Mouse (Mus musculus): ENCODE measurements at regions not wholly inside any gene's neighbourhood (a gene's known extent, or its start where the extent isn't known, plus 50 kb on each side); places are given as distances from the start of the nearest gene placed in this dataset.

- Histone ChIP-seq H3K36me3 (replicated peaks) (no peaks in the 10 kb centered on the region), H3K27ac (peak overlapping the region; percentile 73), H3K4me3 (peak overlapping the region; percentile 31), H3K4me1 (peaks cover 6% of the 10 kb centered on the region), H3K27me3 (replicated peaks) (no peaks in the 10 kb centered on the region), H3K4me2 (peak overlapping the region; percentile 59), H3K9ac (0 out of 2 replicates have a peak overlapping the region, but pooled peaks have one; percentile 38), H3K9me3 (no peaks in the 10 kb centered on the region)
- ATAC-seq (replicated peaks) = peak; percentile 96
- 9% methylated on average over 12 of the region's 12 CpGs for WGBS
Measured at GRCm38 (mm10) chr16:97272035-97272631, 84.4 kb upstream of the Bace2 start.

- Histone ChIP-seq H3K4me1 (peaks cover 7% of the 10 kb centered on the region), H3K4me2 (no peak overlapping the region), H3K27ac (no peak overlapping the region), H3K27me3 (replicated peaks) (no peaks in the 10 kb centered on the region), H3K9ac (no peak overlapping the region), H3K36me3 (replicated peaks) (no peaks in the 10 kb centered on the region), H3K4me3 (no peak overlapping the region), H3K9me3 (no peaks in the 10 kb centered on the region)
- WGBS = 71% methylated on average over 1 of the region's 1 CpGs
- ATAC-seq (replicated peaks) = no peak
Measured at GRCm38 (mm10) chr16:97278913-97279312, 77.6 kb upstream of the Bace2 start.

DNA sequence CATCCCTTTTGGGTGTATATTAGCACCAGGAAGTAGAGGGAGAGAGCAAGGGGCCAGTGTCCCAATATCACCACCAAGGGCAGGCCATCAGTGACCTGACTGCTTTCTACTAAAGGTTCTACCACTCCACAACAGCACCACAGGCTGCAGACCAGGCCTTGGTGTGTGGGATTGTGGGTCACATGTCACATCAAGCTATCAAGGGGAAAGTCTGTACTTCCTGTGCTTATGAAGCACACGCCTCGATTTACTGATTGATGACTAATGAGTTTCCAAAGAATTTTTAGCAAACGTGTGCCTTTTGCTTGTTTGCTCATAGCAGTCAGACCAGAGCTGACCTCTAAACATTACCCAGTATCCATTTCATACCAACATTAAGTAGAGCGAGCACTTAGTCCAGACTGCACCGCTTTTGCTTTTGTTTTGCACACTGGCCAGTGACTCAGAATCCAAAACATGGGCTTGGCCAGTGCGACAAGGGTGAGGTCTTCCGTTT, 74.9 kb upstream of the Bace2 start:
- Histone ChIP-seq H3K4me2 (no peak overlapping the region), H3K27ac (no peak overlapping the region), H3K9me3 (no peaks in the 10 kb centered on the region), H3K4me3 (no peak overlapping the region), H3K9ac (no peak overlapping the region), H3K4me1 (peaks cover 7% of the 10 kb centered on the region), H3K27me3 (replicated peaks) (no peaks in the 10 kb centered on the region), H3K36me3 (replicated peaks) (no peaks in the 10 kb centered on the region)
- 93% methylated on average over 7 of the region's 7 CpGs for WGBS
- no peak for ATAC-seq (replicated peaks)

DNA sequence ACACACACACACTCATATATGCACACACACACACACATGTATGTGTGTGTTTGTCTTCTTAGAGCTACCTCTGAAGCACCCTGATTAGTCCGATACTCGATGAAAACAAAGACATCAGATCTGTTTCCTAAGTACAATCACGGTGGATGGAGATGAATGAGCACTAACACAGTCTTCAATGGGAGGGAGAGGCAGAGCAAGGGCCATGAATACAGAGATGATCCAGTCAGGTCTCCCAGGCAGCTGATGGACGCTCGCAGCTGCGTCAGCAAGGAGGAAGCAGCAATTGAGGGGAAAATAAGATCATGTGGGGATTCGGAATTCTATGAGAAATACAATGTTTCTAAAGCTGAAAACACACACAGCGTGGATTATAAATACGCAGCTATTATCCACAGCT, 73.6 kb upstream of the Bace2 start:
- 39% methylated on average over 9 of the region's 9 CpGs for WGBS

GRCm38 (mm10) chr16:97285886-97286447, 70.6 kb upstream of the Bace2 start:
- 91% methylated on average over 8 of the region's 8 CpGs for WGBS
- peaks cover 21% of the 10 kb centered on the region for H3K4me1 ChIP-seq
- ATAC-seq (replicated peaks) = no peak
- H3K4me2 ChIP-seq = no peak overlapping the region
- H3K4me3 ChIP-seq = no peak overlapping the region
- no peaks in the 10 kb centered on the region for H3K27me3 ChIP-seq (replicated peaks)
- H3K9me3 ChIP-seq = no peaks in the 10 kb centered on the region
- no peaks in the 10 kb centered on the region for H3K36me3 ChIP-seq (replicated peaks)
- H3K9ac ChIP-seq = no peak overlapping the region
- H3K27ac ChIP-seq = no peak overlapping the region

More for the DNA sequence above, 73.6 kb upstream of the Bace2 start:
- H3K9ac ChIP-seq = no peak overlapping the region; the same call in 1 of the 2 replicates
- no peaks in the 10 kb centered on the region for H3K27me3 ChIP-seq (replicated peaks)
- H3K4me3 ChIP-seq = no peak overlapping the region
- no peaks in the 10 kb centered on the region for H3K36me3 ChIP-seq (replicated peaks)
- no peak overlapping the region for H3K4me2 ChIP-seq
- no peak for ATAC-seq (replicated peaks)
- H3K4me1 ChIP-seq = peaks cover 7% of the 10 kb centered on the region
- H3K27ac ChIP-seq = peak overlapping the region; percentile 31; the same call in 1 of the 2 replicates
- no peaks in the 10 kb centered on the region for H3K9me3 ChIP-seq

- H3K36me3 ChIP-seq (replicated peaks) = no peaks in the 10 kb centered on the region
- ATAC-seq (replicated peaks) = no peak
- no peak overlapping the region for H3K4me3 ChIP-seq
- no peak overlapping the region for H3K27ac ChIP-seq
- no peak overlapping the region for H3K4me2 ChIP-seq
- H3K4me1 ChIP-seq = peaks cover 21% of the 10 kb centered on the region
- H3K9me3 ChIP-seq = no peaks in the 10 kb centered on the region
- no peak overlapping the region for H3K9ac ChIP-seq
- 49% methylated on average over 3 of the region's 3 CpGs for WGBS
- no peaks in the 10 kb centered on the region for H3K27me3 ChIP-seq (replicated peaks)
Measured at GRCm38 (mm10) chr16:97286717-97287116, 69.8 kb upstream of the Bace2 start.

GRCm38 (mm10) chr16:97288634-97289033, 67.9 kb upstream of the Bace2 start:
- Histone ChIP-seq H3K36me3 (replicated peaks) (no peaks in the 10 kb centered on the region), H3K9me3 (no peaks in the 10 kb centered on the region), H3K4me2 (no peak overlapping the region), H3K4me1 (peaks cover 28% of the 10 kb centered on the region), H3K9ac (no peak overlapping the region), H3K4me3 (no peak overlapping the region), H3K27me3 (replicated peaks) (no peaks in the 10 kb centered on the region), H3K27ac (peak overlapping the region; percentile 49)
- WGBS = 9% methylated on average over 8 of the region's 8 CpGs
- no peak for ATAC-seq (replicated peaks)

DNA sequence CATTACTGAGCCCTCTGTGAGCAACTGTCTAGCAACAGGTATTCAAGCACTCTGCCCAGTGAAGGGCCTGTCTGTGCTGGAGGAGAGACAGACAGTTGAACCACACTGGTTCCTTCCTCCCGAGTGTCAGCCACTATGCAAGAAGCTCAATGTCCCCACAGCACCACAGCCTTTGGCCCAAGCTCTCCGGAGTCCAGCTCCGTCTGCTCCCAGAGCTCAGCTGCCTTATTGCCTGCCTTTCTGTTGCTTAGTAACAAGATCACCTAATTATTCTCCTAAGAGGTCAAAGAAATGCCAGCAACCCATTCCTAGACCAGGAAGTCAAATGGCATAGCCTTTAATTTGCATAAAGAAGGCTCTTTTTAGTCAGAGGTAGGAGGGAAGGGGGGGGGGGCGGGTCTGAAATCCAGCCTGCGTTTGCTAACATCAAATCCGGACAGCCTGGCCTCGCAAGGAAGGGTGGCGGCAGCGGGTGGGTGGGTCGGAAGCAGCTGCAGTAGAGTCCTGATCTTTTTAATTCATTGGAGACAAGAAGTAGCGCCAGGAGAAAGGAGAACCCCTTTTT, 64.0 kb upstream of the Bace2 start:
- Histone ChIP-seq H3K4me3 (no peak overlapping the region), H3K9ac (no peak overlapping the region), H3K9me3 (no peaks in the 10 kb centered on the region), H3K36me3 (replicated peaks) (no peaks in the 10 kb centered on the region), H3K27ac (peak overlapping the region; percentile 59), H3K4me2 (peak overlapping the region; percentile 17), H3K27me3 (replicated peaks) (no peaks in the 10 kb centered on the region), H3K4me1 (peaks cover 29% of the 10 kb centered on the region)
- peak; percentile 62 for ATAC-seq (replicated peaks)
- WGBS = 3% methylated on average over 11 of the region's 11 CpGs

- H3K27me3 ChIP-seq (replicated peaks) = no peaks in the 10 kb centered on the region
- ATAC-seq (replicated peaks) = peak; percentile 81
- no peak overlapping the region for H3K9ac ChIP-seq
- WGBS = 6% methylated on average over 4 of the region's 4 CpGs
- H3K4me3 ChIP-seq = no peak overlapping the region
- peak overlapping the region; percentile 59; the same call in 1 of the 2 replicates for H3K27ac ChIP-seq
- peaks cover 27% of the 10 kb centered on the region for H3K4me1 ChIP-seq
- no peaks in the 10 kb centered on the region for H3K9me3 ChIP-seq
- no peaks in the 10 kb centered on the region for H3K36me3 ChIP-seq (replicated peaks)
- peak overlapping the region; percentile 17 for H3K4me2 ChIP-seq
Measured at GRCm38 (mm10) chr16:97293273-97293672, 63.3 kb upstream of the Bace2 start.

DNA sequence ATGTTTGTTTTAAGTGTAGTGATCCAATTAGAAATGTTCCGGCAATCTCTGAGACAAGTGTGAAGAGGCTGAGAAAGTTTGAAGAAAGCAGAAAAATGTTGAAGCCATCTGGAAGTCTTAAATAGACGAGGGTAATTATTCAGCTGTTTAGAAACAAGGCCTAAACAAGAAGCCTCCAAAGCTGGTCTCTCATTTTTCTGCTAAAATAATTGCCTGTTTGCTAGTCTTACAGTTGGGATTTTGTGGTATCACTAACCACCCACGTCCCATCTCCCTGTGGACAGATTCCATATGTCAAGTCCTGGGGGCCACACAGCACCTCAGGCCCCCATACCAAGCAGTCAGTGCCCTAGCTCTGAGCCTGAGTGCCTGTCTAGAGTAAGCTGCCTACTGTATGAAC, 59.4 kb upstream of the Bace2 start:
- Histone ChIP-seq H3K4me1 (peaks cover 15% of the 10 kb centered on the region), H3K27me3 (replicated peaks) (no peaks in the 10 kb centered on the region), H3K36me3 (replicated peaks) (no peaks in the 10 kb centered on the region), H3K9me3 (no peaks in the 10 kb centered on the region), H3K4me2 (no peak overlapping the region), H3K9ac (no peak overlapping the region), H3K27ac (no peak overlapping the region), H3K4me3 (no peak overlapping the region)
- ATAC-seq (replicated peaks) = no peak
- 68% methylated on average over 3 of the region's 3 CpGs for WGBS

GRCm38 (mm10) chr16:97304156-97304735, 52.3 kb upstream of the Bace2 start:
- Histone ChIP-seq H3K27me3 (replicated peaks) (no peaks in the 10 kb centered on the region), H3K27ac (no peak overlapping the region), H3K36me3 (replicated peaks) (no peaks in the 10 kb centered on the region), H3K4me3 (no peak overlapping the region), H3K4me2 (no peak overlapping the region), H3K9me3 (no peaks in the 10 kb centered on the region), H3K4me1 (no peaks in the 10 kb centered on the region), H3K9ac (no peak overlapping the region)
- ATAC-seq (replicated peaks) = no peak
- WGBS = 60% methylated on average over 5 of the region's 5 CpGs

Data from midbrain, embryonic 15.5 days (tissue).